Mouse (Mus musculus) right cerebral cortex, adult 2 months (tissue): Measurements from ENCODE around the gene Gm49394.
A peak's percentile ranks its signal among the peaks of the same experiment; 100 is the strongest.

ENCODE experiments used
- DNase-seq, 2 experiments: peaks; one replicate each; pipeline ENCODE4 v3.0.0; 2021 to 2022; ENCODE audit warnings: low spot score in 2 of 2

The Gm49394 gene

DNA sequence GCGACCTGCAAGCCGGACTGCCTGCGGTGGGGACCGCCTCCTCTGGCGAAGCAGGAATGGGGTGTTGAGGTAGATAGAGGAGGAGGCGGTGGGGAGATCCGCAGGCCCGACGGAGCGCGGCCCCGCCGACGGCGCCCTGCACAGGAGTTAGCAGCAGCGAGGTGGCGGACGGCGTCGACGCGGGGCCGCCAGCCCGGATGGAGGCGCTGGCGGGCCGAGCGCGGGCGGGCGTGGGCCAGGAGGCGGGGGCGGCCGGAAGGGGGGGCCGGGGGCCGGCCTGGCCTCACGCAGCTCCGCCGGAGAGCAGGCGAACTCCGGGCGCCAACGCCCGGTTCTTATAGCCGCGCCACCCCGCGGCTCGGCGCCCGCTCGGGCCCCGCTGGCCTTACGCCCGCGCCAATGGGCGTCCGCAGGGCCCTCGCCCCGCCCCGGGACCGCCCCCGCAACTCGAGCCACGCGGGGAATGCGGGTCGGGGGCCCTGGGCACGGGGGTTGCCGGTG, 10.5 kb downstream of the Gm49394 start:
- DNase-seq: no peak

DNA sequence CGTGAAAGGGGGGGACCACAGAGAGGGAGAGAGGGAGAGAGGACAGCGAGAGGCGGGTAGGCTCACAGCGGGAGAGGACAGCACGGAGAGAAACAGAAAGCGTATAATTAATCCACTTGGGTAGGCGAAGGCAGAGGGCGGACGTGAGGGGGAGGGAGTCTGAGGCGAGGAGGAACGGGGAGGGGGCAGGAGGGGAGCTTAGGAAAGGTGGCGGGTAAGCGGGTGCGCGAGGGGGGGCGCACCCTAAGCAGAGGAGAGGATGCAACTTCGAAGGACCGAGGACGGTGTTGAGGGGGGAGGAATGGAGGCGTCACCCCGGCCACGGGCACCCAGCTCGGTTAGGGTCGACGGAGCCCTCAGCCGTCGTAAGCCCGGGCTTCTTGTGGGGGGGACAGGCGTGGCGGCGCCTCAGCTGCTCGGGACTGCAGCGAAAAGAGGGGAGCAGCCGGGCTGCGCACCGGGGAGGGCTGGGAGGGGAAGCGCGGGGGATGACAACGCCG, 11.0 kb downstream of the Gm49394 start:
- no peak for DNase-seq

DNA sequence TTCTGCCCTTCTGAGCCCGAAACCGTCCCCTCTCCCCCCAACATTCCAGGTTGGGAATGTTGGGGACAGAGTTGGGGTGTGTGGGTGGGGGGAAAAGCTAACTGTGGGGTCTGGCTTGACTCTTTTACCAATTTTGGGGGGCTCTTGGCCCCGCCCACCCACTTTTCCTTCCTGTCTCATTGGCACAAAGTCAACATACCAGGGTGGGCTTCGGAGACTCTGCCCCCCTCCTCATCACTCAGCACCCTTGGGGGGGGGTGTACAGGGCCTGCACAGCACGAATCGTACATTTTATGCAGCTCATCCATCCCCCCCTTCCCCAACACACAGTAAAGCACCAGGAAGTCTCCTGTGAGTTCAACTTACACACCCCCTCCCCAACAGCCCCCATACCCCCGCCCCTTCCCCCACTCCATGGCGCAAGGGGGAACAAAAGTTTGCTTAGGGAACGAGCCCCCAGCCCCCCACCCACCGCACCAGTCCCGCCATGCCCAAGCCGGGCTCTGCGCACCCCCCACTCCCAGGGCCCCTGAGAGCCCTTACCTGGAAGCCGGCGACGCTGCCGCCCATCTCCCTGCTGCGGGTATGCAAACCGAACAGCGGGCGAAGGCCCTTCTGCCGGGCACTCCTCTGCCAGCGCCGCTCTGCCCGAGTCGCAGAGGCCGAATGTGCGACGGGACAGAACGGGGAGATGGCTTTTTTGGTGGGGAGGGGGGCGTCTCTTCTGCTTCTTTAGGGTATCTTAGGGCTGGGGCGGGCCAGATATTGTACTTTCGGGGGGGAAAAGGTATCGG, 11.7 kb downstream of the Gm49394 start:
- DNase-seq: no peak

DNA sequence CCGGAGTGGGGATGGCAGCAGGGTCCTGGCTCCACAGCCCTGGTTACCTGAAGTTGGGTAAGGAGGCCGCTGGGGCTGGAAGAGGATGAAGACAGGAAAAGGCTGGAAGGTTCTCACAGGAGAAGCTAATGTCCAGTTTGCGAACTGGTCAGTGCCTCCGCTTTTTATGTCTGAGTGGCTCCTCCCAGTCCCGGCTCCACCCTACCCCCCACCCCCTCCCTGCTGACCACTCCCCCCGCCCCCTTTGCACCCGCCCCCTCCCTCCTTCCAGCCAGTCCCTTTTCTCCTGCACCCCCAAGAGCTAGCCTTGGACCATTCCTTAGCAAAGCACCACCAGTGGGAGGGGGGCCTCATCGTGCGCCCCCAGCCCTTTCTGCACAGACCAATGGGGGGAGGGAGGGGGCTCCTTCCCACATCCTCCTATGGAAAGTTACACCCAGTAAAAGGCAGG, 12.4 kb downstream of the Gm49394 start:
- DNase-seq: no peak

DNA sequence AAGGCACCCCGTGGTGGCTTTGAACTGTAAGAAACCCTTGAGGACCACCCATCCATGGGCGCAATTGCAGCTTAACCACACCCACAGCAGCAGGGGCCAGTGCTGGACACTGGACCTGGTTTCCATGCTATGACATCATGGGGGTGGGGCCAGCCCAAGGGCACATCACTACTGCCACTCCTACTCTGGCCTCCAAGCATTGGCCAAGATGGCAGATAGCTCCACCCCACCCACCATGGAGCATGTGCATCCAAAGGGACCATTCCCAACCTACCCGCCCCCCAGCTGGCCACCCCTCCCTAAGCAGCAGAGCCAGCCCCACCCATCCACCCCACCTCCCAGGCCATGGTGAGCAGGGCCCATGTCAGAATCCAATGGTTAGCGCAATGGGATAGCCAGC, 13.7 kb downstream of the Gm49394 start:
- no peak for DNase-seq

DNA sequence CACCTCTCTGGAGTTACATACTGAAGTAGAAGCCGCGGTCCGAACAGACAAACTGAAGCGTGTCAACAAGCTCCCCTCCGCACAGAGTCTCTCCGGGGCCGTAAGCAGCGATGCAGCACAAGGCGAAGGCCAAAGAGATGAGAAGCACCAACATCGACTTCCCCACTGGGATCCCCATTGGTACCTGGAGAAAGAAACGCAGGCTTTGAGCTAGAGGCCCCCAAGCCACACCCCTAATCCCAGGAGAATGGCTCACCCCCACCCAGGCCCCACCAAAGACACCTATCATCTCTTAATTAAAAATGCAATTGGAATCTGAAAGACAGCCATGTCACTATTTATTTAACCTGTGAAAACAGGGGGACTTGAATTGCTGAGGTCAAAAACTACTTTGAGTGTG, 14.1 kb downstream of the Gm49394 start:
- DNase-seq: no peak

DNA sequence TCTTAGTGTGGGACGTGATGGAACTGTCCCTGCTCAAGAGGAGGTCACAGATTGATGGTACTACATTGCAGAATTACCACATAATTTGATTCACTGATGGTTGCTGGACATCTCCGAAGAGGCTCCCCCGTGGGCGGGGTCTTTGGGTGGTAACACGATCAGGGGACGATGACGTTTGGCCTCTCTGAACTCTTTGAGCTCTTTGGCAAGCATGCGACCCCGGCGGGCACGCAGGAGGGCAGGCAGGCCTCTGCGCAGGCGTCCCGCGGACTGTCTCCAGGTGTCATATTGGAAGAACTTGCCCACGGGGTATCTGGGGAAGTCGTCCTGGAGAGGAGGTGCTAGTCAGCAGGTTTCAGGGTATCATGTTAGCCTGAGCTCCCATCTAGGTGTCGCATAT, 16.0 kb downstream of the Gm49394 start:
- DNase-seq: no peak

DNA sequence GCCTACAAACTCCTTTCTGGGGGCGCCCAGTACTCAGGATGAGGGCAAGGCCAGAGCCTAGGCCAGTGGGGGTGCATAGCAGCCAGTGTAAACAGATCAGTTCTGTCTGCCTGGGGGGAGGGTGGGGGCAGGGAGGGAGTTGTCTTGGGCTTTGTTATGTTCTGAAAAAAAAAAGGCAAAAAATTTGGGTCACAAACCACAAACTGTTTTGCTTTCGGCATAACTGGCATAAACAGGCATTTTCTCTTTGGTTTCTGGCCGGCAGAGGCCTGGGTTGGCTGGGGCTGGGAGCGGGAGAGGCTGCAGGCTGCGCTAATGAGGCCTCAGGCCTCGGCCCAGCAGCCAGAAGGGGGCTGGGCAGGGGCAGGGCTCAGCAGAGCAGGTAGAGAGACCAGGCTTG, 23.1 kb downstream of the Gm49394 start:
- no peak for DNase-seq

DNA sequence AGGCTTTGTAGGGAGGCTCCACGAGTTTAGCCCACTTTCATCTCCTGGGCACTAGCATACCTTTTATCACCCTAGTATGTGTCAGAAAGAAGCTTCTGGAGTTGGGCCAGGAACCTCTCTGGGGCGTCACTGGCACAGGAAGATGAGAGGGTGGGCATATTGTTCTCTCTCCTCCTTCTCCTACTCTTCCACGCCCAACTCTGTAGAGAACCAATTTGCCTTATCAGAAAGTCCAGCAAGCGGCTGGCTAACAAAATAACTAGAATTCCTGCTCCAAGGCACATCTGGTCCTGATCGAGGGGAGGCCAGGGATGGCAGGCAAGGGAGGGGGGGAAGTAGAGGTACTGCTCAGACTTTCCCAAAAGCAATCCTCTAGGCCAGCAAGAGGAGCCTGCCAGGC, 24.7 kb downstream of the Gm49394 start:
- DNase-seq: no peak

DNA sequence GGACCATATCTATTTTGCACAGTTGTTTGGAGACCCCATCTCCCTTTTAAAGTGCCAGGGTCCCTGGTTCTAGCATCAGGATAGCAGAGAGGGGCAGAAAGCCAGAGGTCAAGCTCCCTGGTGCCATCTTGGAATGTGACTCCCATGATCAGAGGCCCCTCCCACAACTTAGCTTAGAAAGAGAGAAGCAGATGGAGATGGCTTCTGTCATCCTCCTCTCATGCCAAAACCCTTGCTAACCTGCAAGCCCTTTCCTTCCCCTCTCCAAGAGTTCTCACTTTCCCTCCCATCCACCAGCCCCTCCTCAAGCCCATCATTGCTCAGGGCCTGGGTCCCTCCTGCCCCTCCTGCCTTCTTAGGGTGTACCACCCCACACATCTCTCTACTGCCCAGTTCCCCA, 33.6 kb downstream of the Gm49394 start:
- no peak for DNase-seq

DNA sequence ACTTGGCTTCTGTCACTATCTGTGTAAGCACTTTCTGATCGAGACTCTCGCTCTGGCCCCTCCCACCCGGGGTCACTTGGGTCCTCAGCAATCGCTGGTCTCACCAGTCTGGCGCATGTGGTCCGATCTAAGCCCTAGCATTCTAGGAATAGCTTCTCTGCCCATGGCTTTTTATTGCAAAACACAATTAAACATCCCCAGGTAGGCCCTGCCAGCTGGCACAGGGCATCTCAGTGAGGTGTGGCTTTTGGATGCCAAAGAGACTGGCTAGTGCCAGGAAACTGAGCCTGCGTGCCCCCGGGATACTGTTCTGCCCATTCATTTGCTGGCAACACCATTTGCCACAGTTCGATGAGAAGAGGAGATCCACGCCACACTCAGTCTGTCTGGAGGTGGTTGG, 39.1 kb downstream of the Gm49394 start:
- no peak for DNase-seq

DNA sequence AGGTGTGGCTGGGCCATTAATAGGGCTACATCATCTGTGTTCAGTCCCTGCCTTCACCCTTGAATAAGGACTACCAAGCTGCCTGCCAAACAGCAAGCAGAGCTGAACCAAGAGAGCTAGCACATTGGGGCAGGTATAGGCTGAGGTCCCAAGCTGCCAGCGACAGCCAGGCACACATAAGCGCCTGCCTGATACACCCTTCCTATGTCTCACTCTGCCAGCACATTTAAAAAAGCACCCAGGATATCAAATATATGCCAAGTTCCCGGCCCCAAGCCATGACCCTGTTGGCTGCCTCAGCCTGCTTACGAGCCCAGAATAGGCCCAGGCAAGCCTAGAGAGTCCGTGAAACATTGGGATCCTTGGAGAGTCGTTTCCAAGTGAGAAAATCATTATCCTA, 39.9 kb downstream of the Gm49394 start:
- DNase-seq: no peak

DNA sequence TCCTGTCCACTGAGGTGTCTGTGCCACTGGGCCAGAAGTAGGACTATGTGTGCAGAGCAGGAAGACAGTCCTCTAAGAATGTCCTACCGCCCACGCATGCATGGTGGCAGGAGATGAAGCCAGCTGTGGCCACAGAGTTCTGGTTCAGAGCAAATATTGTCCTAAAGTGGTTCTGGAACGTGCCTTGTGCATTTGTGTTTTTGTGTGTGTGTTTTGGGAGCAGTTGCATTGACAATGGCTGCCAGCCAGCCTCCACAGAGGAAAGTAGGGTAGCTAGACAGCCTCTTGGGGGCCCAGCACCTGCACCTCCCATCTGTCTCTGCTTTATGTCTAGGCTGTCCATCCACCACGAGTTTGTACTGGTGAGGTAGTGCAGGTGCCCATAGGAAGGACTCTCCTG, 47.6 kb downstream of the Gm49394 start:
- no peak for DNase-seq

DNA sequence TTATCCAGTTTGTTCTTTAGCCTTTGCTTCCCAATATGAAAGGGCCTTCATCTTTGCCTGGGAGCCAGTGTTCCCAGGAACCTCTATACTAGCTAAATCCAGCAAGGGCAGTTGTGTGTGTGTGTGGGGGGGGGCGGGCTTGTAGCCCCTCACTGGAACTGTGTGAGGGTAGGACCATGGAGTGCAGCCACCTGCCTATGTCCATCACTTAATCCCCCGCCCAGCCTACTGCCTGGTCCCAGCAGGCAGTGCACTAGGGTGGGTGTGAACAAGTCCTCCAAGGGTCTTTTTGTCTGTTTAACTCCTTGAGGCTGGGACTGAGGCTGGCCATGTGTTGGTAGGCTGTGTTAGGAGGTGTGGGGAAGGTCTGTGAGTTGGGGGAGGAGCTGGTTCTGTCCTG, 56.7 kb downstream of the Gm49394 start:
- no peak for DNase-seq

DNA sequence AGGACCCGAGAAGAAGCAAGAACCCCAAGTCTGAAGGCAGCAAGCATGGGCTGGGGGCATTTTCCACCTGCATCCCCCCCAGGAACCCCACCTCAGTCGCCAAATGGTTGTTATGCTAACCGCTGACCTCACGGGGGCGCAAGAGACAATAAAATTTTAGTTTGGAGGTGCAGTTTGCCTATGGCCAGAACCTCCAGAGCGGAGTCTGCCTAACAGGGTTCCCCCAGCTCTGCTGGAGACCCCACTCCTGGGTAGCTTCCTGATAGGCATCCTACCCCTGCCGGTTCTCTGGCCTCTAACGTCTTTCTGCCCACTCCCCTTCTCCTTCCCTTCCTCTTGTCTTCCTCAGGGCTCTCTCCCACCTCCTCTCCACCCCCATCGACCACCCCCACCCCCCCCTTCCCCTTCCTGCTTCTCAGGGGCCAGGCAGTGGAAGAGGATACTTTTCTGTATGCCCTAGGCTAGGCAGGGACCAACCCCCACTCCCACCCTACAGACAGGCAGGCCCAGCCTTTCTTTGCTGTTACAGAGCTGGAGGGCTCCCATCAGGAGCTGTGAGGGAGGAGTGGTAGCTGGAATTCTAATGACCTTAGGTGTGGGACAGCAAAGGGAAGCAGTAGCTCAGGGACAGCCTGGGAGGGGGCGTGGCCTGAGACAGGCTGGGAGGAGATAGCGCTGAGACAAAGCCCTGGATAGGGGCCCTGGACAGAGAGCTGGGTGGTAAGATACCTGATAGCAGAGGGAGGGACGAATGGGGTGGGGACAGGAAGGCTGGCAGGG, 58.9 kb downstream of the Gm49394 start:
- peak; percentile 29 to 64 for DNase-seq

DNA sequence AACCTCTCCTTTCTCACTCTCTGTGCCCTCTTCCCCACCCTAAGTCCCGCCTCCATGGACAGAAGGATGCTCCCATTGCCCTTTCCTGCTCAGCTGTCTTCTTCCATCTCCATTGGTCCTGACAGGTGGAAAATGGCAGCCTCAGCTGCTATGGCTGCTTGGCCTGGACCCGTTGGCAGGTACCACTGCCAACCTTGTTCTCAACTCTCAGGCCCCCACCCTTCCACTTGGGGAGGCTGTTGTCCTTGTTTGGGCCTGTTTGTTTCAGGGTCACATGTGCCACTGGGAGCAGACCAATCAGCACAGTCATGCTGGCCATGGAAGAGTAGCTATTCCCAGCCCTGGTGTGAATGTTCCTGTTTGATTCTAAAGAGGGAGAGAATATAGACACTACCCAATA, 68.8 kb downstream of the Gm49394 start:
- no peak for DNase-seq
